Mouse (Mus musculus): ENCODE data around the gene Klk7. TPM values are rescaled to one million over a fixed set of nuclear protein-coding genes. Genes with fewer than 3 reads are reported as not detected.

The Klk7 gene
- polyA plus RNA-seq, 1 experiment from 2014 or later: not detected

GRCm38 (mm10) chr7:43797844-43798462 is 13.1 kb upstream of the Klk7 start:
- peak overlapping the region; percentile 76 for H3K4me2 ChIP-seq
- 0 out of 2 replicates have a peak overlapping the region, but pooled peaks have one; percentile 36 for H3K9ac ChIP-seq
- peaks cover 22% of the 10 kb centered on the region; the same call in 1 of the 2 replicates for H3K27me3 ChIP-seq
- peak overlapping the region; percentile 47 for H3K4me3 ChIP-seq
- 42% methylated on average over 13 of the region's 13 CpGs for WGBS
- H3K9me3 ChIP-seq: no peaks in the 10 kb centered on the region
- H3K27ac ChIP-seq (replicated peaks): no peak overlapping the region
- peak; percentile 58 for ATAC-seq (ENCODE audit: low FRiP score, low read depth)
- peaks cover 17% of the 10 kb centered on the region for H3K4me1 ChIP-seq (replicated peaks)
- no peaks in the 10 kb centered on the region for H3K36me3 ChIP-seq

GRCm38 (mm10) chr7:43799876-43800275 is 11.2 kb upstream of the Klk7 start:
- peaks cover 22% of the 10 kb centered on the region; the same call in 1 of the 2 replicates for H3K27me3 ChIP-seq
- peaks cover 17% of the 10 kb centered on the region for H3K4me1 ChIP-seq (replicated peaks)
- no peaks in the 10 kb centered on the region for H3K36me3 ChIP-seq
- WGBS: 77% methylated on average over 7 of the region's 7 CpGs
- no peak overlapping the region for H3K4me2 ChIP-seq
- H3K4me3 ChIP-seq: no peak overlapping the region
- H3K9ac ChIP-seq: no peak overlapping the region
- no peak for ATAC-seq (ENCODE audit: low FRiP score, low read depth)
- no peaks in the 10 kb centered on the region for H3K9me3 ChIP-seq
- no peak overlapping the region for H3K27ac ChIP-seq (replicated peaks)

- Histone ChIP-seq H3K27ac (replicated peaks) (no peak overlapping the region), H3K4me2 (no peak overlapping the region), H3K4me3 (no peak overlapping the region), H3K9ac (no peak overlapping the region), H3K27me3 (no peaks in the 10 kb centered on the region), H3K4me1 (replicated peaks) (no peaks in the 10 kb centered on the region), H3K36me3 (no peaks in the 10 kb centered on the region), H3K9me3 (no peaks in the 10 kb centered on the region)
- ATAC-seq (ENCODE audit: low FRiP score, low read depth): no peak
- WGBS: 89% methylated on average over 7 of the region's 7 CpGs
Observed at GRCm38 (mm10) chr7:43815211-43815610, 4.1 kb downstream of the Klk7 start.

- Histone ChIP-seq H3K9me3 (no peaks in the 10 kb centered on the region), H3K9ac (no peak overlapping the region), H3K27ac (replicated peaks) (no peak overlapping the region), H3K4me1 (replicated peaks) (no peaks in the 10 kb centered on the region), H3K4me2 (no peak overlapping the region), H3K4me3 (no peak overlapping the region), H3K36me3 (no peaks in the 10 kb centered on the region), H3K27me3 (no peaks in the 10 kb centered on the region)
- ATAC-seq (ENCODE audit: low FRiP score, low read depth): no peak
Observed at GRCm38 (mm10) chr7:43816746-43817145, 5.7 kb downstream of the Klk7 start.

GRCm38 (mm10) chr7:43821581-43821980 is 10.5 kb downstream of the Klk7 start:
- no peak overlapping the region for H3K4me2 ChIP-seq
- H3K4me3 ChIP-seq: no peak overlapping the region
- H3K27ac ChIP-seq (replicated peaks): no peak overlapping the region
- H3K9ac ChIP-seq: no peak overlapping the region
- H3K4me1 ChIP-seq (replicated peaks): no peaks in the 10 kb centered on the region
- no peaks in the 10 kb centered on the region for H3K36me3 ChIP-seq
- WGBS: 96% methylated on average over 7 of the region's 7 CpGs
- no peaks in the 10 kb centered on the region for H3K27me3 ChIP-seq
- ATAC-seq (ENCODE audit: low FRiP score, low read depth): no peak
- no peaks in the 10 kb centered on the region for H3K9me3 ChIP-seq

- no peak within 1 kb of the TSS for H3K4me2 ChIP-seq
- 69% methylated on average over 10 of the region's 10 CpGs for WGBS
- no peaks in the 10 kb centered on the region for H3K9me3 ChIP-seq
- H3K4me3 ChIP-seq: no peak within 1 kb of the TSS
- H3K27ac ChIP-seq (replicated peaks): no peak within 1 kb of the TSS
- ATAC-seq (ENCODE audit: low FRiP score, low read depth): no peak
- no peaks in the 10 kb centered on the region for H3K36me3 ChIP-seq
- no peaks in the 10 kb centered on the region for H3K27me3 ChIP-seq
- no peaks in the 10 kb centered on the region for H3K4me1 ChIP-seq (replicated peaks)
- no peak within 1 kb of the TSS for H3K9ac ChIP-seq
Observed at GRCm38 (mm10) chr7:43824199-43824598, 13.1 kb downstream of the Klk7 start, which contains the start of gene Klk6. Gene Klk6, plus strand, starts transcription at chr7:43824499.

- no peaks in the 10 kb centered on the region for H3K27me3 ChIP-seq
- no peaks in the 10 kb centered on the region for H3K4me1 ChIP-seq (replicated peaks)
- H3K4me3 ChIP-seq: no peak overlapping the region
- no peak overlapping the region for H3K4me2 ChIP-seq
- WGBS: 93% methylated on average over 5 of the region's 5 CpGs
- H3K36me3 ChIP-seq: no peaks in the 10 kb centered on the region
- H3K27ac ChIP-seq (replicated peaks): no peak overlapping the region
- H3K9me3 ChIP-seq: no peaks in the 10 kb centered on the region
- H3K9ac ChIP-seq: no peak overlapping the region
- no peak for ATAC-seq (ENCODE audit: low FRiP score, low read depth)
Observed at GRCm38 (mm10) chr7:43826056-43826455, 15.0 kb downstream of the Klk7 start.

GRCm38 (mm10) chr7:43827706-43828105 is 16.6 kb downstream of the Klk7 start:
- Histone ChIP-seq H3K4me1 (replicated peaks) (no peaks in the 10 kb centered on the region), H3K9me3 (no peaks in the 10 kb centered on the region), H3K27ac (replicated peaks) (no peak overlapping the region), H3K9ac (no peak overlapping the region), H3K27me3 (no peaks in the 10 kb centered on the region), H3K4me2 (no peak overlapping the region), H3K4me3 (no peak overlapping the region), H3K36me3 (no peaks in the 10 kb centered on the region)
- WGBS: 88% methylated on average over 4 of the region's 4 CpGs
- ATAC-seq (ENCODE audit: low FRiP score, low read depth): no peak

GRCm38 (mm10) chr7:43829006-43829405 is 17.9 kb downstream of the Klk7 start:
- H3K27ac ChIP-seq (replicated peaks): no peak overlapping the region
- ATAC-seq (ENCODE audit: low FRiP score, low read depth): no peak
- no peak overlapping the region for H3K9ac ChIP-seq
- no peak overlapping the region for H3K4me3 ChIP-seq
- no peaks in the 10 kb centered on the region for H3K4me1 ChIP-seq (replicated peaks)
- WGBS: 94% methylated on average over 8 of the region's 8 CpGs
- no peaks in the 10 kb centered on the region for H3K36me3 ChIP-seq
- no peaks in the 10 kb centered on the region for H3K27me3 ChIP-seq
- H3K9me3 ChIP-seq: no peaks in the 10 kb centered on the region
- H3K4me2 ChIP-seq: no peak overlapping the region

- ATAC-seq (ENCODE audit: low FRiP score, low read depth): no peak
- no peak within 1 kb of the TSS for H3K27ac ChIP-seq (replicated peaks)
- no peak within 1 kb of the TSS for H3K4me2 ChIP-seq
- no peaks in the 10 kb centered on the region for H3K27me3 ChIP-seq
- no peak within 1 kb of the TSS for H3K9ac ChIP-seq
- H3K9me3 ChIP-seq: no peaks in the 10 kb centered on the region
- 58% methylated on average over 3 of the region's 3 CpGs for WGBS
- no peaks in the 10 kb centered on the region for H3K4me1 ChIP-seq (replicated peaks)
- H3K36me3 ChIP-seq: no peaks in the 10 kb centered on the region
- H3K4me3 ChIP-seq: no peak within 1 kb of the TSS
Observed at GRCm38 (mm10) chr7:43841701-43842100, 30.6 kb downstream of the Klk7 start, which contains the start of gene Klk5. Gene Klk5, plus strand, starts transcription at chr7:43841971.

- Histone ChIP-seq H3K4me3 (no peak overlapping the region), H3K9me3 (no peaks in the 10 kb centered on the region), H3K4me1 (replicated peaks) (no peaks in the 10 kb centered on the region), H3K27me3 (no peaks in the 10 kb centered on the region), H3K36me3 (no peaks in the 10 kb centered on the region), H3K9ac (no peak overlapping the region), H3K27ac (replicated peaks) (no peak overlapping the region), H3K4me2 (no peak overlapping the region)
- 90% methylated on average over 4 of the region's 4 CpGs for WGBS
- no peak for ATAC-seq (ENCODE audit: low FRiP score, low read depth)
Observed at GRCm38 (mm10) chr7:43843801-43844200, 32.7 kb downstream of the Klk7 start.

- H3K4me2 ChIP-seq: no peak overlapping the region
- no peak overlapping the region for H3K4me3 ChIP-seq
- no peaks in the 10 kb centered on the region for H3K36me3 ChIP-seq
- H3K27me3 ChIP-seq: no peaks in the 10 kb centered on the region
- no peaks in the 10 kb centered on the region for H3K4me1 ChIP-seq (replicated peaks)
- no peaks in the 10 kb centered on the region for H3K9me3 ChIP-seq
- H3K27ac ChIP-seq (replicated peaks): no peak overlapping the region
- 94% methylated on average over 6 of the region's 6 CpGs for WGBS
- no peak overlapping the region for H3K9ac ChIP-seq
- ATAC-seq (ENCODE audit: low FRiP score, low read depth): no peak
Observed at GRCm38 (mm10) chr7:43851616-43852015, 40.5 kb downstream of the Klk7 start.

All from hindbrain, embryonic 15.5 days (tissue).